Mouse (Mus musculus): ENCODE data around the gene H1fx.

- TF ChIP-seq GATA1 (IDR thresholded peaks at IDR 0.05; ENCODE audit: borderline replicate concordance, low read length): no peak
- no peak for TF ChIP-seq FLI1 (IDR thresholded peaks at IDR 0.05; ENCODE audit: low read length)
Observed at GRCm38 (mm10) chr6:87998358-87998757, 16.9 kb upstream of the H1fx start.
